Mouse (Mus musculus): Measurements from ENCODE around the gene Kmt2d.

Gene Kmt2d

DNA sequence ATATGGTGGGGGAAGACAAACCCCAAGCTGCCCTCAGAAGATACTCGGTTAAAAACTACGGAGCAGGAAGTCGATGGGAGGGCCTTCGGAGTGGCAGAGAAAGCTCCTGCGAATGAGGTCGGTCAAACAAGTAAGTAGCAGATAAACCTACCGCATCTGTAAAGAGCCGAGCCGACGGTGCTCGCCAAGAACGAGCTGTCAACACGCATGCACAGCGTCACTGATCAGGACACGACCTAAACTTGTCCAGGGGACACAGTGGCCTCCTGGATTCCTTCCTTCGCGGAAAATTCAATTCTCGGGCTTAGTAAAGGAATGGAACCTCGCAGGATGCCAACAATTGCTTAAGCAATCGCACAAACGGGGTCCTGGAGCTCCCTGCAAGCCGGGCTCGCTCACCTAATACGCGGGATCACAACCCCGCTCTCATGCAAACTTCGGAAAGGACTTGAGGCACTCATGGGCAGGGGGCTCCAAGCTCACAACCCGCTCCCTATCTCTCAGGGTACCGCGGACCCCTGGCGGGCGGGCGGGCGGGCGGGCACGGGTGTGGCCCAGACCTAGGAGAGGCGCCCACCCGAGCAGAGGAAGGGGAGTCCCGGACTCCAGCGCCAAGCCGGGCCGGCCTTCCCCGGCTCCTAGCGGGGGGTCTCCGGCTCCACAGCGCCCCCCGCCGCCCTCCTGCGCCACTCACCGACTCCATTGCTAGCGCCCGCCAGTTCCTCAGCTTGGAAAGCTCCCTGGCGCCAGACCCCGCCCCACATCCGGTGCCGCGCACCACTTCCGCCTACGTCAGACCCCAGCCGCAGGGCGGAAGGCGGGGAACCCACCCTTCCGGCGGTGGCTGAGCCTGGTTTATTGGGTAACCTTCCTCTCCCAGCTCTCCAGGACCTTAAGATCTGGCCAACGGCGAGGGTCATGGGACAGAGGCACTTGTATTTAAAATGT is 40.0 kb downstream of the Kmt2d start, which contains the start of gene Prkag1:
Prkag1 (minus strand) TSS at position 786 of the 948 bp plus-strand sequence.
- WGBS = under 1% methylated on average over 65 of the region's 66 CpGs

DNA sequence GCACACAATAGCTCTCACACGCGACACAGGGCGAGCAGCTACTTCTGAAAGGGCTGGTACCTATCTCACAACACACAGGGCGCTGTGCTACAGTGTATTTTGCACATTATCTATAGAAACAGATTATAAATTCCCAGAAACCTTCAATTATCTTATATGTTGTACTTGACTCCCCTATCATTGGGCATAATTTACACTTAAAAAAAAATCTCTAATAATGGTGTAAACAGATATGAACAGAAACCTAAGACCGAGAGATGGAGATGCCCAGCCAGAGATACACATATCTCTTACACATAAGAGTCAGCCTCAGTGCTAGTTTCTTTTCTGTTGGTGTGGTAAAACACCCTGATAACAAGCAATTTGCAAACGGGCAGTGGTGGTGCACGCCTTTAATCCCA is 43.4 kb downstream of the Kmt2d start:
- 89% methylated on average over 7 of the region's 7 CpGs for WGBS

DNA sequence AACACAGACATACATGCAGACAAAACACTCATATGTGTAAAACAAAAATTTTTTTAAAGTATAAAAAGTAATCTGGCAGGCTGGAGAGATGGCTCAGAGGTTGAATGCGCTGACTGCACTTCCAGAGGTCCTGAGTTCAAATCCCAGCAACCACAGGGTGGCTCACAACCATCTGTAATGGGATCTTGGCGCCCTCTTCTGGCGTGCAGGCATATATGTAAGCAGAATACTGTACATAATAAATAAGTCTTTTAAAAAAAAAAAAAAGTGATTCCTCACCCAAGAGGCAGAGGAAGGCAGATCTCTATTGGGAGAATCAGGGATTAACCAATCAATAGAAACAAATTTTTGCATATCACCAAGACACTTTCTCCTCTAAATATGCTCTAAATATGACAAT is 47.6 kb downstream of the Kmt2d start:
- 75% methylated on average over 3 of the region's 3 CpGs for WGBS

DNA sequence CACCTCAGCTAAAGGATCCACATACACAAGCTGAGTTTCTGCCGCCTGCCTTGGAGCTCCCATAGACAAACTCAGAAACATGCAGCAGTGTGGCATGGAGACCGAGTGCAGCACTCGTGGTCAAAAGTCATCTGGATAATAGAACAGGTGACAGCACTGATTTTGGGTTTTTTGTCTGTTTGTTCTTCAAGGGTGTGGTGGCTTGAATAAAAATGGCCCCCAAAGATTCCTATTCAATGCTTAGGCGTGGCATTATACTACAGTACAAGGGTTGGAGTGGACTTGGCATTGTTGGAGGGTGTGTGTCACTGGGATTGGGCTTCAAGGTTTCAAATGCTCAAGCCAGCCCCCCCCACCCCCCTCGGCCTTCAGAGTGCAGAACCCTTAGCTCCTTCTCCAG is 48.9 kb downstream of the Kmt2d start:
- 63% methylated on average over 5 of the region's 5 CpGs for WGBS

DNA sequence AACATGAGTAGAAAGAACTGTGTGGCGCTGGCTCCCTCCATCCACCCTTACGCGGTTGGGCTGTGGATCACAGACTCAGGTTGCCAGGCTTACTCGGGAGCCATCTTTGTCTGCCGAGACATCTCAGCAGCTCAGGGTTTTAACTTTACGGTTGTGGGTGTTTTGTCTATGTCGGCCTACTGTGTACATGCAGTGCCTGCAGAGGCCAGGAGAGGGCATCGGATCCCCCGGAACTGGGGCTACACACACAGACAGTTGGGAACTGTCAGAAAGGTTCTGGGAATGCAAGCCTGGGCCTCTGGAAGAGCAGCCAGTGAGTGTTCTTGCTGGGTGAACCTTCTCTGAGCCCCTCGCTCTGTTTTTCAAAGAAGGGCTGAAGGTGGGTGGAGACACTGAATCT is 49.6 kb downstream of the Kmt2d start:
- 29% methylated on average over 10 of the region's 10 CpGs for WGBS

DNA sequence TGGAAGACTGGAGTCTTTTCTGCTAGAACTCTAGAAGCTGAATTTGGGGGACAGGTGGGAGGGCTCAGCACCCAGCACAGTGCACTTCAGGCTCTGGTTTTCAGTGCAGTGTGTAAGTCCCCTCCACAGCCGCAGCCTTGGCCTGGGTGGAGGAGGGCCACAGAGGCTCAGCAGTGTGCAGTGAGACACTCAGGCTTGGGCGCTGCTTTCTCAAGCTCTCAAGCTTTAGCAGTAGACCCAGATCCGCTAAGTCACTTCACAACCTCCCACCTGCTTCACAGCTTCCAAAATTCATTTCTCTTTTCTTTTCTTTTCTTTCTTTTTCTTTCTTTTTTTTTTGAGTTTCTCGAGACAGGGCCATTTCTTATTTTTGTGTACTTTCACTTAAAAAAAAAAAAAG is 50.1 kb downstream of the Kmt2d start:
- 44% methylated on average over 4 of the region's 4 CpGs for WGBS

DNA sequence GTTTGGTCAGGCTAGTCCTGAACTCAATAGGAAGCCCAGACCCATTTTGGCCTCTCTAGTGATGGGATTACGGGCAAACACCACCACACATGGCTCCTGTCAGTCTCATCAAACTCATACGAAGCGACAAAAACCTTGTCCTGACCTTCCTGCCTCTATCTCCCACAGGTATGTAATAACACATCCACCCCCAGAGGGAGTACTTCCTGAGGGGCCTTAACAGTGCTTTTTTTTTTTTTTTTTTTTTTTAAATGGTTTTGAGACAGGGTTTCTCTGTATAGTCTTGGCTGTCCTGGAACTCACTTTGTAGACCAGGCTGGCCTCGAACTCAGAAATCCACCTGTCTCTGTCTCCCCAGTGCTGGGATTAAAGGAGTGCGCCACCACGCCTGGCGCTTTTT is 52.8 kb downstream of the Kmt2d start:
- WGBS = 95% methylated on average over 7 of the region's 7 CpGs

DNA sequence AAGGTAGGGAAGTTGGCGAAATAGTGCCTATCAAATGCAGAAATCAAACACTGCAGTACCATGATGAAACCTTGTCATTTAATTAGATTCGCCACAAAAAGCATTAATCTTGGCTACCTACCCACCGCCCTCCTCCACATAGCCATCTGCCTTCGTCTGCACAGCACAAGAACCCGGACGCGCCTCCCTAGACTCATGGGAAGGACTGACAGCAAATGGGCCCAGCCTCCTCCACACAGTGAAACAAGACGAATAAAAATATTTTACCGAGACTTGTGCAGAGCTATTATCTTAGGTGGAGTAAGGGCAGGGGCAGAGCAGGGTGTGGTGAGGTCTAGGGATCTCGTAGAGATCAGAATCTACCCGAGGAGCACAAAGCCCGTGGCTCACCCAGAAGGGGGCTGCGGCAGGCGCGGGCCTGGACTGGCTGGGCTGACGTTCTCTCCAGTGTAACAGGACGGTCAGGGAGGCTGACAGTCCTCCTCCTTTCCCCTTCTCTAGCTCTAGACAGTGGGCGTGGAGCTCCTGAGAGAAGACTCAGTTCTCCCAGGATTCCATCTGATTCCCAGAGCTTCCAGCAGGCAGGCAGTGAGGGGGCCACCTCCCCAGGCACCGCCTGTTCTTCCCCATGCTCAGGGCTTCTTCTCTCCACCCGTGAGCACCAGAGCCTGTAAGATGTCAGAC is 58.1 kb downstream of the Kmt2d start:
- 51% methylated on average over 20 of the region's 20 CpGs for WGBS

DNA sequence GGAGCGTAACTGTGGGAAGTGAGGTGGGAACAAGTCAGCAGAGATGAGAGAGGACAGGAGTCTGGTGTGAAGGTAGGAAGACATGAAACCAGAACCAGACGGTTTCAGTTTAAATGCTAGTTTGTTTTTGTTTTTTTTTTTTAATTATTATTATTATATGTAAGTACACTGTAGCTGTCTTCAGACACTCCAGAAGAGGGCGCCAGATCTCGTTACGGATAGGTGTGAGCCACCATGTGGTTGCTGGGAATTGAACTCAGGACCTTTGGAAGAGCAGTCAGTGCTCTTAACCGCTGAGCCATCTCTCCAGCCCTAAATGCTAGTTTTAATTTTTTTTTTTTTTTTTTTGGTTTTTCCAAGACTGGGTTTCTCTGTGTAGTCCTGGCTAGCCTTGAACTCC is 60.8 kb downstream of the Kmt2d start:
- 66% methylated on average over 6 of the region's 6 CpGs for WGBS

DNA sequence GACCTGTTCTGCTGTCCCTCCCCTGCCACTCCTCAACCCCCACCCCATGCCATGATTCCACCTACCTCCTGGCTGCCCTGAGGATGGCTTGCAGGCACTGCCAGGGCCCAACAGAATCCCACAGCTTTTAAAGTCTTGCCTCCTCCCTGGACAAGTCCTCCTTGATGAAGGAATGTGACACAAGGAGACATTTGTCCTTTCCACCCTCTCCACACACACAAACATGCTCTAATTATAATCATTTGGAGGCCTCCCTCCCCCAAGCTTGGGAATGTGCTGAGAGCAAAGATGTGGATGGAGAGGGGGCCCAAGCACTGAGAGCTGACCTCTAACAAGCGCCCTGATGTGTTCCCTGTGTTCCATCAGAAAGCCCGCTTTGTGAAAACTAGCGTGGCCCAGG is 61.6 kb downstream of the Kmt2d start, which contains the start of gene Ddn:
Ddn (minus strand) TSS at position 101 of the 400 bp plus-strand sequence.
- WGBS = 58% methylated on average over 3 of the region's 3 CpGs

DNA sequence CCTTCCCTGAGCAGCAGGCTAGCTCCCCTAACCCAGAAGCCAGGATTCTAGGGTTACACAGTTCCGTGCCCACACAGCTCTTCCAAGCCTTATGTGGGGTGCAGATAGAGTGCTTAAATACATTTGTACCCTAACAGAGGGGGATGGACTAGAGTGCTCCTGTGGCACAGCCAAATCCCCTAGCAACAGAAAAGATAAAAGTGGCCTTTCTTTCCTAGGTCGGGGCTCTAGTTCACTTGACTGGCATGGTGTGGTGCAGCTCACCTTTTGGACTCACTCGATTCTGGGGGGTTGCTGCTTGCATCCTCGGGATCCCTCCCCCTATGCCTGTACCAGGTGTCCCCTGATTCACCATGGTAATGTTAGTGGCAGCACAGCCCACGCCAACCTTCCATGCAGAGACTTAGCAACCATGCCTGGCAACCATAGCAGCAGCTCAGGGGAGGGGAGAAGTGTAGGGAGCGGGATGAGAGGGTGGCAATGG is 62.3 kb downstream of the Kmt2d start:
- WGBS = 7% methylated on average over 6 of the region's 6 CpGs

DNA sequence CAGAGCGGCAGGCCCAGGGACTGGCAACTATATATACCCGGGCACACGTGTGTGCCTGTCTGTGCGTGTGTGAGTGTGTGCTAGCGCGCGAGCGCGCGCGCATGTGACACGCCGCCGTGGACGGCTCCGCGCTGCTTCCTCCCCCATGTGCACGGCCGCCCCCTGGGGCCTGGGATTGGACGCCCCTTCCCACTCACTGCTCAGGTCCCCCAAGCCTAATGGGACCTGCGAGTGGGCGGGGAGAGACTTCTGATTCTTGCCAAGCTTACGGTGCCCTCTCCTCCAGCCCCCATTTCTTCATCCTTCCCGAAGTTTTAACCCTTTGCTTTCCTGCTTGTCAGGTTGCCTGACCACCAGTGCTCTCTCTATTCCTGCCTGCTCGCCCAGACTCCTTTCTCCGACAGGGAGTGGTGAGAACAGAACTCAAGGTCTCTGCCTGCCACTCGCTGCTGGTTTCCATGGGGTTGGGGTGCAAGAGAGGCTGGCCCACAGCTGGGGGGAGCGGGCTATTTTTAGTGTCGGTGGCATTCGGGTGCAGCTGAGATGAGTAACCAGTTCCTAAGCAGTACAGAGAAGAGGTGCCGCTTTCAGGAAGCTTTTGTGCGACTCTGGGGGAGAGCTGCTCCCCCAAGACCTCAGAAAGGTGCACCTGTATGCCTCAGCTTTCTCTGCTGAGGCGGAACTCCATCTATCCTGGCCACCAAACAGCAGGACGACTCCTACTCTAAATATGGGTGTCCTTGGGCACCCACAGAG is 62.9 kb downstream of the Kmt2d start:
- 2% methylated on average over 34 of the region's 34 CpGs for WGBS

DNA sequence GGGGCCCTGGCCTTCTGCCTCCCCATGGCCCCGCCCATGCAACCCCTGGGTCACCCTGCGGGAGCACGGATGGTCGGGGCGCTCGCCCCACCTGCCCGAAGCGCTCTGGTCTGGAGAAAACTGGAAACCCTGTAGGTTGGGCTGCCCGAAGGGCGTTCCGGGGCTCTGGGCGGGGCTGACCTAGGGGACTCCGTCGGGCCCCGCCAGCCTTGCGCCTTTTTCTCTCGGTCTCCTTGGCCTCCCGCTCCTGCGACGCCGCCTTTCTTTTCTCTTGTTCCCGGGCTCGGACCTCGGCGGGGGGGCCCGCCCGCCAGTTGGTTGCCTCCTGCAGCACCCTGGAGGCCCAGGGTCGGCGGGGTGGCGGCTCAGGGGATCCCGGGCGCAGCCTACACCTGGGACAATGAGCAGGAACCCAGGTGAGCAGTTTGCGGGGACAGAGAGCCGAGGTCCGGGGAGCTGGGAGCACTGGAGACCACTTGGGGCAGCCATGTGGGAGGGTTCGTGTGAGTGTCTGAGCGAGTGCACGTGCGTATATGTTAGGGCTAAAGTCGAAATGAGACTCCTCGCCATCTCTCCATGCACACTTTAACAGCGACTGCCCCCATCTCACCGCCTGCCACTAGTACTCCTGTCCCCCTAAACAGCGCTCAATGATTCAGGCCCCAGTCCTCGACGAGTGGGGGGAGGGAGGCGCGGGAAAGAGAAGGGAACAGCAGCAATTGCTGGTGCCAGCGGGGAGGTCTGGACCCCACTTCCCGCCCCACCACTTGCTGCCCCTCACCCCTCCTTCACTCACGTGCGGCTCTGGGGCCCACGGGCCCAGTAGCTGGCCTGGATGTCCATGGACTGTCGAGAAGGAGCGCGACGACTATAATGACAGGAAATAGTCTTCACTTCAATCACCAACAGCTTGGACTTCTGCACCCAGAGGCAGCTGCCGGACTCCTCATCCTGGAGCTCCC is 63.9 kb downstream of the Kmt2d start:
- 4% methylated on average over 58 of the region's 58 CpGs for WGBS

DNA sequence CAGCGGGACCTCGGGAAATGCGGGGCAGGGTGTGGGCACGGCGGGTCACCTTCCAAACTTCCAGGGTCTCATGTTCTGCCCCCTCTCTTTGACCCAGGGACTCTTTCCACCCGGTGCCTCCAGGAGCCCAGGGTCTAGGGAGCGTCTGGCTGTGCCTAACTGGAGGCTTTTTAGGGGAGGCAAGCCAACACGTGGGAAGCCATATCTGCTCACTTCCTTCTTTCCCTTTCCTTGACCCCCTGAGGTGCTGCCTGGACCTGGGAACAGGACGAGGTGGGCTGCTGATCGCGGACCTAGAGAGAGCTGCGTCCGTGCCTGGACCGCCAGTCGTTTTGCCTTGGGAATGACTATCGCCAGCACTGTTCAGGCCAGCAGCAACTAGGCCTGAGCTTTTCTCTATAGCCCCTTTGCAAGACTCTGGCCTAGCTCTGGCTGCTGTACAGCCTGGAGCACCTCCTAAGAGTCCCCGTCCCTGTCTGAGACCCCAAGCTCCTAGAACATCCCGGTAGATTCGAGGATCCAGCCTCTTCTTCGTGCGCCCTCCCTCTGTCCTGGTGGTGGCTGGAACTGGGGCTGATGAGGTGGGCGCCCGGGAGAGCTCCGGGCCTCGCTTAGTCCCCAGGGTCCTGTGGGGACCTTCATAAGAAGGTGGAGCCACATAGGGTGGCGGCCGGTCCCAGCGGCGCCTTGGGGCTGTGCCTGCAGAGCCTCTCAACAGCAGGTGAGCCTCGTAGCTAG is 64.8 kb downstream of the Kmt2d start:
- 19% methylated on average over 30 of the region's 30 CpGs for WGBS

DNA sequence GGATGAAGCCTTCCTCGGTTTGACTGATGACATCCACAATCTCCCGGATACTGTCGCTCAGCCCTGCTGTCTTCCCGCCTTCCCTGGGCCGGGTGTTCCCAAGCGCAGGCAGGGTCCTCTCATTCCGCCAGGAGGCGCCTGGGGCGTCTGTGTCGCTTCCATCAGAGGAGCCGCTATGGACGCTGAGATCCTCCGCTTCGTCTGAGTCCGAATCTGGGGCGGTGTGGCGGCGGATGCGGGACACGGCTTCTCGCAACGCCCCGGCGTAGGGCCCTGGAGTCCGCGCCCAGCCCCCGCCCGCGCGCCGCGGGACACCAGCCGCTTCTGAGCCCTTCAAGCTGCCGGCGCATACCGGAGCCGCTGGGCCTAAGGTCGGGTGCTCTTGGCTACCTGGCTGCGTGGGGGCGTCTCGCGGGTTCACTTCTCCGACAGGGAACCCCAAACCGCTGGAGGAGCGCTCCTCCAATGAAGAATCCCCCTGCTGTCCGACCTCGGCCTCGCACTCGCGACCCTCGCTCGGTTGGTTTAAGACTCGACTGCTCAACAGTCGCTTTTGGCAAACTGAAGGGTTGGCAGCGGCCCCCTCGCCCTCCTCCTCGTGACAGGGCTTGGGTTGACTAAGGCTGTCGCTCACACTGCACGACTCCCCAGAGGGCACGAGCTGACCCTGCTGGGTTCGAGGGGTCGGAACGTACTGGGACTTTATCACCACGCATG is 65.5 kb downstream of the Kmt2d start:
- 2% methylated on average over 64 of the region's 64 CpGs for WGBS

DNA sequence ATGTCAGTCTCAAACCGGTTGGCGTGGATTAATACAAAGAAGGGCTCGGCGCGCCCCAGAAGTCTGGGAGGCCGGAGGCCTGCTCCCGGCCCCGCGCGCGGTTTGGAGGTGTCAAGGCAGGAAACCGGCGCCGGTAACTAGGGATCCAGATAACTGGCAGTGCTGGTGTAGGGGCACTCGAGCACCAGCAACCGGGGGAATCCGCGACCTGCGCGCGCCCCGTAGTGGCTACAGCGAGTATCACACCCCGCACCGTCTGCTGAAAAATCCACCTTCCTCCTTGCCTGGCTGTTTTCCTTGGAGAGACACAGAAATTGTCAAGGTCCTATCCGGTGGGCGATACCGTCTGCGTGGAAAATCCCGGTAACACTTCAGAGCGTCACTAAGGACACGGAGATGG is 67.0 kb downstream of the Kmt2d start:
- WGBS = 2% methylated on average over 32 of the region's 32 CpGs

DNA sequence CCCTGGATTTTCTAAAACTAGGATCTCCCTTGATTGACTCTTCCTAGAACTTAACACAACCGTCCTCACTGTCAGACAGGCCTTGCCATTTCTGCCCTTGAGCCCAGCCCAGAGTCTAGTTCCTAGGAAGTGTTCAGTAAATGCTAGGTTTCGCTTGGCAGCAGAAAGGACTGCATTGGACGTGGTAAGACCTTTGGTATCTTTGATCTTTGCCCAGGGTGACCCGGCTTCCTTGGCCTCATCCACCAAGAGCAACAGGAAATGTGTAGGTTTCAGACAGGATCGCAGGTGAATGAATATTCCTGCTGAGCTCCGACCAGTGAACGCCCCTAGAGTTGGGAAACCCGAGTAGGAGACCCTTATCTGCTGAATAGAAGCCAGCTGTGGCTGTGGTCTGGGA is 68.1 kb downstream of the Kmt2d start:
- 35% methylated on average over 8 of the region's 8 CpGs for WGBS

DNA sequence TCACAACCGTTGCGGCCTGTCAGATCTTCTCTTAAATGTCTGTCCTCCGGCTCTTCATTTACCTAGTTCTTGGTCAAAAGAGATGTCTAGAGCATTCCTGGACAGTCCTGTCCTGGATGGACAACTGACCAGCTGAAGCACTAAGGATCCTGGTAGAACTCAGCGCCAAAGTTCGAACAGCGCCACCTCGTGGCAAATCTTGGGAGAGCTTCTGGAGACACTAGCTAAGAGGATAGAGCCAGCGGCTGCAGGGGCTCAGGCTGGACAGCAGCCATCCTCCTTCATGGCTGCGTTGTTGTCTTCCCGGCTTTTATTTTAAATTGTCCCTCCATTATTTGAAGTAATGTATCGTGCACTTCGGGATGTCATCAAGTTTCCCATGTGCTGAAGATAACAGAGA is 71.6 kb downstream of the Kmt2d start:
- WGBS = 12% methylated on average over 12 of the region's 12 CpGs

DNA sequence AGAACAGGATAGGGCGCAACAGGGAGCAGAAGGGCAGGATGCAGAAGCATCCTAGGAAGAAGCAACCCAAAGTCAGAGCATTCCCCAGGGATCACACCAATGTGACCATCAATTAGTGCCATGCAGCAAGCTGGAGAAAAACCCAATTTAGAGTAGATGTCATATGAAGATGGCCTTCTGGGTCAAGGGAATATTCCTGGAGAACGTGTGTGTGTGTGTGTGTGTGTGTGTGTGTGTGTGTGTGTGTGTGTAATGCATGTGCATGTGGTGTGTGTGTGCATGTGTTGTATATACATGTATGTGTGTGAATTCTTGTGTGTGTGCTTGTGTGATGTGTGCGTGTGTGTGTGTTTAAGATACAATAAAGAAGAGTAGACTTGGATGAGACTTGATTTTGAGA is 72.1 kb downstream of the Kmt2d start:
- 66% methylated on average over 3 of the region's 3 CpGs for WGBS
